Mouse (Mus musculus) ES-Bruce4 (cell line): ENCODE measurements at regions not wholly inside any gene's neighbourhood (a gene's known extent, or its start where the extent isn't known, plus 50 kb on each side); places are given as distances from the start of the nearest gene placed in this dataset.
"Not testable (repeated sequence)": the region's sequence is repeated elsewhere in the genome, so short reads cannot be mapped to it uniquely, and the experiment has no call there.

Source experiments
- H3K27ac ChIP-seq: 2 replicates; pipeline ENCODE4 v1.5.1; 2012; ENCODE audit warnings: low read length, inconsistent platforms; ENCODE audit not compliant: insufficient read depth
- H3K27me3 ChIP-seq: 2 replicates; pipeline ENCODE4 v1.6.1; 2012; ENCODE audit warnings: mild to moderate bottlenecking, low read length, inconsistent platforms; ENCODE audit not compliant: control insufficient read depth, poor library complexity, insufficient read depth, severe bottlenecking
- H3K36me3 ChIP-seq: 2 replicates; pipeline ENCODE4 v1.6.1; 2012; ENCODE audit warnings: inconsistent platforms, mild to moderate bottlenecking, low read length, moderate library complexity; ENCODE audit not compliant: control insufficient read depth, poor library complexity, insufficient read depth, severe bottlenecking
- H3K4me1 ChIP-seq: one replicate; pipeline ENCODE4 v1.8.1; 2011; ENCODE audit warnings: low read length; ENCODE audit not compliant: control insufficient read depth, insufficient read depth
- H3K4me3 ChIP-seq: 2 replicates; pipeline ENCODE4 v1.5.1; 2011; ENCODE audit warnings: low read depth, mild to moderate bottlenecking, low read length
- H3K9ac ChIP-seq: 2 replicates; pipeline ENCODE4 v1.6.1; 2012; ENCODE audit warnings: low read depth, mild to moderate bottlenecking, inconsistent platforms; ENCODE audit not compliant: poor library complexity, severe bottlenecking
- H3K9me3 ChIP-seq: replicated peaks from 2 replicates; pipeline ENCODE4 v1.6.1; 2012; ENCODE audit warnings: mild to moderate bottlenecking, low read length, inconsistent platforms; ENCODE audit not compliant: control insufficient read depth, poor library complexity, insufficient read depth, severe bottlenecking
- CTCF ChIP-seq: IDR thresholded peaks from one replicate; pipeline ENCODE4 v1.8.1; 2011; ENCODE audit warnings: low read depth, low read length
- EP300 ChIP-seq: IDR thresholded peaks from 2 replicates; pipeline ENCODE4 v1.6.1; 2011; ENCODE audit warnings: low read depth, low read length; ENCODE audit not compliant: insufficient read depth
- POLR2A ChIP-seq: IDR thresholded peaks from one replicate; pipeline ENCODE4 v1.8.1; 2011; ENCODE audit warnings: low read length; ENCODE audit not compliant: insufficient read depth

- TF ChIP-seq EP300, result no peak
- no peak for TF ChIP-seq CTCF
- no peak for TF ChIP-seq POLR2A
- no peaks in the 10 kb centered on the region for H3K27me3 ChIP-seq
- H3K9ac ChIP-seq, result no peak overlapping the region
- no peak overlapping the region for H3K27ac ChIP-seq
- no peaks in the 10 kb centered on the region for H3K4me1 ChIP-seq
- no peaks in the 10 kb centered on the region for H3K9me3 ChIP-seq
- H3K36me3 ChIP-seq, result no peaks in the 10 kb centered on the region
- H3K4me3 ChIP-seq, result no peak overlapping the region
These were observed 694.4 kb downstream of the Crisp4 start for GRCm38 (mm10) chr1:17451204-17451866.

- no peaks in the 10 kb centered on the region for H3K9me3 ChIP-seq
- no peak overlapping the region for H3K9ac ChIP-seq
- H3K27ac ChIP-seq, result no peak overlapping the region
- H3K27me3 ChIP-seq, result no peaks in the 10 kb centered on the region
- H3K4me1 ChIP-seq, result no peaks in the 10 kb centered on the region
- TF ChIP-seq CTCF (no peak), EP300 (no peak), POLR2A (no peak)
- no peak overlapping the region for H3K4me3 ChIP-seq
- no peaks in the 10 kb centered on the region for H3K36me3 ChIP-seq
These were observed 695.0 kb downstream of the Crisp4 start for GRCm38 (mm10) chr1:17450715-17451114.

DNA sequence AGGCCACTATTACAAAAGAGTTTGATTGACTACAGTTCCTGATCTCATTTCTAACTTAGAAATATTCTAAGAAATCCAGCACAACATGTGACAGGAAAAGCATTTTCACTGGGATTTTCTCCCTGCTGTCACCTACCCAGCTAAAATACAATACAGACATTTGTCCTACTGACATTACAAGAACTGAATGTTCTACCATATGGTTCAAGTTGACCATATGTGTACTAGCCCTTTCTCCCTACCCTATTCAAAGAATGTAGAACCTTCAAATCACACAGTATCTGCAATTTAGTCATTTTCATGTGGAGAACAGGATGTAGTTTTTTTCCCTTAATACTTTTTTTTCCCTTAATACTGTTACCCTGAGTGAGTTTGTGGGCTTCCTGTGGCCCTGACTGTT is 695.4 kb downstream of the Crisp4 start:
- Histone ChIP-seq H3K27me3 (no peaks in the 10 kb centered on the region), H3K9me3 (no peaks in the 10 kb centered on the region), H3K27ac (no peak overlapping the region), H3K4me3 (no peak overlapping the region), H3K4me1 (no peaks in the 10 kb centered on the region), H3K36me3 (no peaks in the 10 kb centered on the region), H3K9ac (no peak overlapping the region)
- no peak for TF ChIP-seq EP300
- TF ChIP-seq POLR2A, result no peak
- no peak for TF ChIP-seq CTCF

- Histone ChIP-seq H3K27ac (no peak overlapping the region), H3K4me3 (no peak overlapping the region), H3K9me3 (no peaks in the 10 kb centered on the region), H3K27me3 (no peaks in the 10 kb centered on the region), H3K36me3 (no peaks in the 10 kb centered on the region), H3K9ac (no peak overlapping the region), H3K4me1 (no peaks in the 10 kb centered on the region)
- no peak for TF ChIP-seq EP300
- TF ChIP-seq CTCF, result no peak
- TF ChIP-seq POLR2A, result no peak
These were observed 696.4 kb downstream of the Crisp4 start for GRCm38 (mm10) chr1:17449291-17449690.

DNA sequence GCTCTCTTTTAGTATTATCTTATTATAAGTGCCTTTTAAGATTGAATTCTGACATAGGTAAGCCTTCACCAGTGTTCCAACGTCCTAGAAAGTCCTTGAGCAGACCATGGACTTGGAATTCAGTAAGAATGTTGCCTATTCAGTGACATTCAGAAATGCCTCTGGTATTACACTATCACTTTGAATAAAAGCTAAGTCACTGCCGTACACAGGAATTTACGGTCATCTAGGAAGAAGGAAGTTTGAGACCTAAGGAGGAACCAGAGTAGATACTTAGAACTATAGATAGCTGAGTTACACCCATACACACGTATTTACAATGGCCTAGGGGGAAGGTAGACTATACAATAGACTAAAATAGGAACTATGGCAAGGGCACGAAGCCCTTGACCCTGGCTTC is 711.6 kb downstream of the Crisp4 start:
- not testable (repeated sequence) for H3K4me3 ChIP-seq, H3K4me1 ChIP-seq, H3K27ac ChIP-seq, H3K27me3 ChIP-seq, H3K36me3 ChIP-seq, H3K9me3 ChIP-seq, H3K9ac ChIP-seq

GRCm38 (mm10) chr1:17415958-17416357 is 729.7 kb downstream of the Crisp4 start:
- no peak overlapping the region for H3K9ac ChIP-seq
- H3K9me3 ChIP-seq, result no peaks in the 10 kb centered on the region; the same call in none of the 2 replicates
- no peaks in the 10 kb centered on the region for H3K36me3 ChIP-seq
- TF ChIP-seq POLR2A (no peak), CTCF (no peak), EP300 (no peak)
- no peak overlapping the region for H3K27ac ChIP-seq
- H3K4me1 ChIP-seq, result no peaks in the 10 kb centered on the region
- no peak overlapping the region for H3K4me3 ChIP-seq
- no peaks in the 10 kb centered on the region for H3K27me3 ChIP-seq
